Mouse (Mus musculus): ENCODE measurements around the gene Olfr744.

DNA sequence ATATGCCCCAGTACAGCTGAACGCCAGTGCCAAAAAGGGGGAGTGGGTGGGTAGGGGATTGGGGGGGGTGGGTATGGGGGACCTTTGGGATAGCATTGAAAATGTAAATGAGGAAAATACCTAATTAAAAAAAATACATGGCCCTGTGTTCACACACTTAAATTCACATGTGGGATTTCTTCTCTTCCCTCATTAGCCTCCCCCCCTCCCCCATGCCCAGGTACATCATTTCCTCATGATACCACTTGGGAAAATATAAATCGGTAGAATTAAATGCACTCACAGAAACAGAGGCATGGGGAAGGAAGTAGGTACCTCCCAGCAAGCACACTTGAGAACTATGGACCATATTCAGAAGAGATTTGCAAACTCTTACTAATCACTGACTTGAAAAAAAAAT, 24.4 kb downstream of the Olfr744 start, which contains the start of gene Olfr745:
- TF ChIP-seq POLR2A (IDR thresholded peaks at IDR 0.05; ENCODE audit: borderline replicate concordance, extremely low read depth, low read depth, low read length) (no peak), CTCF (IDR thresholded peaks at IDR 0.05; ENCODE audit: insufficient read depth, low read length) (no peak)
